Mouse (Mus musculus): ENCODE data around the gene Olfr566.

DNA sequence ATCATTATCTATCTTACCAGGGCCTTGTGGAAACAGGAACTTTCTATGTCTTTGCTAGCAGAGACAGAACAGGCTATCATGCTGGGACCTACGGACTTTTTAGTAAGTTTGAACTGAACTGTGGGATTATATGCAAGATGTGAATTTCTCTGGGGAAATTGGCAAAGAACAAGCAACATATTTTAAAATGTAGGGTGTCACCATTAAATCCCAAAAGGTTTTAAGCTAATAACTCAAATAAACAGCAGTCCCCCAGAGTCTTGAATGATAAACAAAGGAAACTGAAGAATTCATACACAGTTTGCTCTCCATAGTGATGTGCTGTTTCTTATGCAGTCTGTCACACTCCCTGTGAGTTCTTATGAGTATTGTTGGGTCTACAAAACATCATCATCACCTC is at the start of gene Olfr566:
- TF ChIP-seq POLR2A (IDR thresholded peaks at IDR 0.05; ENCODE audit: control insufficient read depth, extremely low read depth, insufficient read depth, low read length, poor library complexity): no peak
- TF ChIP-seq CTCF (IDR thresholded peaks at IDR 0.05; ENCODE audit: borderline replicate concordance, control insufficient read depth, extremely low read depth, insufficient read depth, low read length, poor library complexity): no peak
